Mouse (Mus musculus) midbrain, embryonic 12.5 days (tissue): Measurements from ENCODE around the gene Nrg4. TPM values are rescaled to one million over a fixed set of nuclear protein-coding genes. Genes with fewer than 3 reads are reported as not detected.

Experiments
- ATAC-seq: fragments of 200-750 bp; cut with Nextera tagmentation; 2 replicates; pipeline ENCODE4 v1.8.0; 2017; ENCODE audit warnings: low read depth, moderate TSS enrichment, moderate library complexity; ENCODE audit not compliant: low FRiP score
- H3K27ac ChIP-seq: fragments of 300-500 bp; sonication (generic); replicated peaks from 2 replicates; pipeline ENCODE4 v1.5.1; 2016; ENCODE audit warnings: mild to moderate bottlenecking
- H3K27me3 ChIP-seq: fragments of 300-500 bp; sonication (generic); 2 replicates; pipeline ENCODE4 v1.6.1; 2016; ENCODE audit warnings: mild to moderate bottlenecking
- H3K36me3 ChIP-seq: fragments of 300-500 bp; sonication (generic); 2 replicates; pipeline ENCODE4 v1.6.1; 2016
- H3K4me1 ChIP-seq: fragments of 300-500 bp; sonication (generic); 2 replicates; pipeline ENCODE4 v1.6.1; 2016
- H3K4me2 ChIP-seq: fragments of 300-500 bp; sonication (generic); replicated peaks from 2 replicates; pipeline ENCODE4 v1.6.1; 2016; ENCODE audit warnings: mild to moderate bottlenecking, moderate library complexity
- H3K4me3 ChIP-seq: fragments of 300-500 bp; sonication (generic); 2 replicates; pipeline ENCODE4 v1.5.1; 2016; ENCODE audit warnings: mild to moderate bottlenecking
- H3K9ac ChIP-seq: fragments of 300-500 bp; sonication (generic); replicated peaks from 2 replicates; pipeline ENCODE4 v1.6.1; 2016; ENCODE audit warnings: mild to moderate bottlenecking, moderate library complexity
- H3K9me3 ChIP-seq: fragments of 300-500 bp; sonication (generic); 2 replicates; pipeline ENCODE4 v1.6.1; 2016; ENCODE audit warnings: mild to moderate bottlenecking
- WGBS: fragments of 180-500 bp; shearing (Covaris S2); methylation state at CpG from one replicate; pipeline ENCODE4 v1.1.7; 2016; 5-methylcytosine and 5-hydroxymethylcytosine counted together
- polyA plus RNA-seq: library from polyadenylated mRNA; unstranded; fragments of >200 nt; fragmentation: Nextera tagmentation; extraction: Ambion mirVana; gene quantifications from 2 replicates; pipeline ENCODE4 v1.2.1, GENCODE M21; 2016

The Nrg4 gene
- 1.4 and 1.7 TPM in 2 replicates for polyA plus RNA-seq

GRCm38 (mm10) chr9:55326515-55327233, at the start of gene Nrg4, which contains the start of gene Tmem266:
TSS of gene Nrg4 (minus strand) at chr9:55326844.
TSS of gene Tmem266 (plus strand) at chr9:55326913.
- H3K4me1 ChIP-seq, result peaks cover 19% of the 10 kb centered on the region
- H3K9me3 ChIP-seq, result no peaks in the 10 kb centered on the region
- WGBS, result under 1% methylated on average over 56 of the region's 82 CpGs

GRCm38 (mm10) chr9:55371908-55372307, 45.3 kb upstream of the Nrg4 start:
- Histone ChIP-seq H3K4me1 (no peaks in the 10 kb centered on the region), H3K4me2 (no peak overlapping the region), H3K9ac (no peak overlapping the region), H3K9me3 (no peaks in the 10 kb centered on the region), H3K4me3 (no peak overlapping the region), H3K36me3 (no peaks in the 10 kb centered on the region), H3K27me3 (no peaks in the 10 kb centered on the region), H3K27ac (no peak overlapping the region)
- WGBS, result 84% methylated on average over 7 of the region's 7 CpGs
- ATAC-seq, result no peak

More at GRCm38 (mm10) chr9:55326515-55327233, at the start of gene Nrg4, which contains the start of gene Tmem266:
- peak within 1 kb of the TSS; percentile 73 for H3K4me3 ChIP-seq
- H3K27me3 ChIP-seq, result peaks cover 50% of the 10 kb centered on the region
- peak within 1 kb of the TSS; percentile 82 for H3K4me2 ChIP-seq
- peak; percentile 89 for ATAC-seq
- peak within 1 kb of the TSS; percentile 67 for H3K27ac ChIP-seq
- no peaks in the 10 kb centered on the region for H3K36me3 ChIP-seq
- H3K9ac ChIP-seq, result peak within 1 kb of the TSS; percentile 73

- Histone ChIP-seq H3K9ac (no peak overlapping the region), H3K4me1 (no peaks in the 10 kb centered on the region), H3K4me2 (no peak overlapping the region), H3K4me3 (no peak overlapping the region), H3K27ac (no peak overlapping the region), H3K9me3 (no peaks in the 10 kb centered on the region), H3K36me3 (no peaks in the 10 kb centered on the region), H3K27me3 (no peaks in the 10 kb centered on the region)
- WGBS, result 52% methylated on average over 3 of the region's 3 CpGs
- ATAC-seq, result no peak
Measured at GRCm38 (mm10) chr9:55368011-55368410, 41.4 kb upstream of the Nrg4 start.

- Histone ChIP-seq H3K9ac (no peak overlapping the region), H3K36me3 (no peaks in the 10 kb centered on the region), H3K4me2 (no peak overlapping the region), H3K4me3 (no peak overlapping the region), H3K27ac (no peak overlapping the region), H3K27me3 (no peaks in the 10 kb centered on the region), H3K4me1 (no peaks in the 10 kb centered on the region), H3K9me3 (no peaks in the 10 kb centered on the region)
- no peak for ATAC-seq
Measured at GRCm38 (mm10) chr9:55363707-55364106, 37.1 kb upstream of the Nrg4 start.

GRCm38 (mm10) chr9:55361969-55362368, 35.3 kb upstream of the Nrg4 start:
- 82% methylated on average over 5 of the region's 5 CpGs for WGBS
- no peak for ATAC-seq
- no peak overlapping the region for H3K4me2 ChIP-seq
- no peak overlapping the region for H3K9ac ChIP-seq
- no peaks in the 10 kb centered on the region for H3K4me1 ChIP-seq
- no peaks in the 10 kb centered on the region for H3K9me3 ChIP-seq
- H3K27ac ChIP-seq, result no peak overlapping the region
- no peaks in the 10 kb centered on the region for H3K36me3 ChIP-seq
- 0 out of 2 replicates have a peak, but pooled peaks cover 7% of the 10 kb centered on the region for H3K27me3 ChIP-seq
- H3K4me3 ChIP-seq, result no peak overlapping the region

GRCm38 (mm10) chr9:55360861-55361260, 34.2 kb upstream of the Nrg4 start:
- 62% methylated on average over 7 of the region's 7 CpGs for WGBS
- Histone ChIP-seq H3K4me2 (no peak overlapping the region), H3K36me3 (no peaks in the 10 kb centered on the region), H3K9me3 (no peaks in the 10 kb centered on the region), H3K27me3 (0 out of 2 replicates have a peak, but pooled peaks cover 7% of the 10 kb centered on the region), H3K9ac (no peak overlapping the region), H3K4me3 (no peak overlapping the region), H3K4me1 (peaks cover 1% of the 10 kb centered on the region; the same call in 1 of the 2 replicates), H3K27ac (no peak overlapping the region)
- no peak for ATAC-seq

GRCm38 (mm10) chr9:55360372-55360771, 33.7 kb upstream of the Nrg4 start:
- 84% methylated on average over 3 of the region's 3 CpGs for WGBS
- H3K4me3 ChIP-seq, result no peak overlapping the region
- no peak overlapping the region for H3K4me2 ChIP-seq
- H3K27me3 ChIP-seq, result 0 out of 2 replicates have a peak, but pooled peaks cover 7% of the 10 kb centered on the region
- H3K36me3 ChIP-seq, result no peaks in the 10 kb centered on the region
- ATAC-seq, result no peak
- no peak overlapping the region for H3K27ac ChIP-seq
- H3K9me3 ChIP-seq, result no peaks in the 10 kb centered on the region
- no peak overlapping the region for H3K9ac ChIP-seq
- H3K4me1 ChIP-seq, result peaks cover 6% of the 10 kb centered on the region

- Histone ChIP-seq H3K27me3 (0 out of 2 replicates have a peak, but pooled peaks cover 7% of the 10 kb centered on the region), H3K4me2 (no peak overlapping the region), H3K27ac (no peak overlapping the region), H3K36me3 (no peaks in the 10 kb centered on the region), H3K9me3 (no peaks in the 10 kb centered on the region), H3K4me1 (peaks cover 17% of the 10 kb centered on the region), H3K4me3 (no peak overlapping the region), H3K9ac (no peak overlapping the region)
- WGBS, result 87% methylated on average over 1 of the region's 1 CpGs
- ATAC-seq, result no peak
Measured at GRCm38 (mm10) chr9:55357164-55357563, 30.5 kb upstream of the Nrg4 start.

GRCm38 (mm10) chr9:55355270-55355834, 28.7 kb upstream of the Nrg4 start:
- H3K4me3 ChIP-seq, result no peak overlapping the region
- H3K27me3 ChIP-seq, result 0 out of 2 replicates have a peak, but pooled peaks cover 7% of the 10 kb centered on the region
- peaks cover 17% of the 10 kb centered on the region for H3K4me1 ChIP-seq
- 34% methylated on average over 8 of the region's 8 CpGs for WGBS
- no peak overlapping the region for H3K9ac ChIP-seq
- no peak overlapping the region for H3K27ac ChIP-seq
- ATAC-seq, result peak; percentile 72
- no peaks in the 10 kb centered on the region for H3K36me3 ChIP-seq
- H3K9me3 ChIP-seq, result no peaks in the 10 kb centered on the region
- H3K4me2 ChIP-seq, result no peak overlapping the region

GRCm38 (mm10) chr9:55354686-55355085, 28.0 kb upstream of the Nrg4 start:
- ATAC-seq, result no peak
- H3K36me3 ChIP-seq, result no peaks in the 10 kb centered on the region
- H3K4me3 ChIP-seq, result no peak overlapping the region
- H3K4me1 ChIP-seq, result peaks cover 17% of the 10 kb centered on the region
- no peaks in the 10 kb centered on the region for H3K9me3 ChIP-seq
- no peak overlapping the region for H3K27ac ChIP-seq
- no peak overlapping the region for H3K9ac ChIP-seq
- 84% methylated on average over 3 of the region's 3 CpGs for WGBS
- H3K4me2 ChIP-seq, result no peak overlapping the region
- 0 out of 2 replicates have a peak, but pooled peaks cover 7% of the 10 kb centered on the region for H3K27me3 ChIP-seq

GRCm38 (mm10) chr9:55348664-55349063, 22.0 kb upstream of the Nrg4 start:
- H3K36me3 ChIP-seq, result no peaks in the 10 kb centered on the region
- H3K4me1 ChIP-seq, result no peaks in the 10 kb centered on the region
- no peak for ATAC-seq
- H3K27me3 ChIP-seq, result no peaks in the 10 kb centered on the region
- no peak overlapping the region for H3K27ac ChIP-seq
- no peaks in the 10 kb centered on the region for H3K9me3 ChIP-seq
- no peak overlapping the region for H3K4me2 ChIP-seq
- WGBS, result 87% methylated on average over 3 of the region's 3 CpGs
- no peak overlapping the region for H3K9ac ChIP-seq
- H3K4me3 ChIP-seq, result no peak overlapping the region

- WGBS, result 89% methylated on average over 7 of the region's 7 CpGs
- H3K9me3 ChIP-seq, result no peaks in the 10 kb centered on the region
- no peak overlapping the region for H3K27ac ChIP-seq
- H3K4me3 ChIP-seq, result no peak overlapping the region
- ATAC-seq, result no peak
- no peaks in the 10 kb centered on the region for H3K4me1 ChIP-seq
- H3K27me3 ChIP-seq, result no peaks in the 10 kb centered on the region
- H3K36me3 ChIP-seq, result no peaks in the 10 kb centered on the region
- no peak overlapping the region for H3K9ac ChIP-seq
- no peak overlapping the region for H3K4me2 ChIP-seq
Measured at GRCm38 (mm10) chr9:55345332-55345731, 18.7 kb upstream of the Nrg4 start.
